Mouse (Mus musculus): ENCODE results near the gene Dyx1c1. TPM values are rescaled to one million over a fixed set of nuclear protein-coding genes. Genes with fewer than 3 reads are reported as not detected.

The Dyx1c1 gene
- polyA plus RNA-seq (2015; fragmentation: Nextera tagmentation; extraction: Ambion mirVana), result 1.7 and 2.5 TPM in 2 replicates

DNA sequence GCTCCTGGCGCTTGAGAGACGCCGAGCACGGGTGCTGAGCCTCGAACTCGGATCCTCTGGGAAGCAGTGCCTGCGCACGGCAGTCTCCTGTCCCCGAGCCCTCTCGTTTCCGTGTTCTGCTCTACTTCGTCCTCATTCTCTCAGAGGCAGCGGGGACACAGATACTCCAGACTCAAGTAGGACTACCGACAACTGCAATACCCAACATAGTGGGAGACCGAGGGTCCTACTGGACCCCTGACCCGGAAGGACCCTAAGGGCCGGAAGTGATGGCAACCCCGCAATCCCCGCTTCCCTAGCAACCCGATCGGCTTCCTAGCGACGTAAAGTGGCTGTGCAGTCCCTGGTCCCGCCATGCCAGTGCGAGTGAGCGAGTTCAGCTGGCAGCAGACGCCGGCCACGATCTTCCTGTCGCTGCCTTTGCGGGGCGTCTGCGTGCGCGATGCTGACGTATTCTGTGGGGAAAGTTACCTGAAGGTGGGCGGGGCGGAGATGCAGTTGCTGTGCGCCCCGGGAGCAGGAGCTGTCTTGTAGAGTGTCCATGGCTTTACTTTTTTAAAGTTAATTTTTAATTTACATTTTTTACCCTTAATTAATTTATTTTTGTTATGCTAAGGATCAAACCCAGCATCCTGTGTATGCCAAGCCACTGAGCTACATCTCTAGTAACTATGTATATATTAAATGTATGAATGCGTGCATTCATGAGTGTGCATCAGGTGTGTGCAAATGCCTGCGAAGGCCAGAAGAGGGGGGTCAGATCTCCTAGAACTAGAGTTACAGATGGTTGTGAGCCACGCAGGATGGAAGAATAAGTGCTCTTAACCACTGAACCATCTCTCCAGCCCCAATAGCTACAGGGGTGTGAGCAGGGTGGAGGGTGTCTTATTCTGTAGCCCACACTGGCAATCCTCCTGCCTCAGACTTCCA, at the start of gene Dyx1c1, which contains the start of gene Gm44503:
Gene Dyx1c1 (plus strand): TSS at position 265 of the 930 bp plus-strand sequence.
Gene Gm44503 (plus strand): TSS at position 332 of the 930 bp plus-strand sequence.
- H3K9ac ChIP-seq (replicated peaks), result peak within 1 kb of the TSS; percentile 54
- H3K27ac ChIP-seq (replicated peaks), result peak within 1 kb of the TSS; percentile 75
- peak within 1 kb of the TSS; percentile 66 for H3K4me2 ChIP-seq
- peak; percentile 96 for ATAC-seq (ENCODE audit: low FRiP score)
- H3K4me3 ChIP-seq (replicated peaks), result peak within 1 kb of the TSS; percentile 57
- H3K9me3 ChIP-seq (replicated peaks), result no peaks in the 10 kb centered on the region
- H3K36me3 ChIP-seq, result no peaks in the 10 kb centered on the region
- 1% methylated on average over 43 of the region's 43 CpGs for WGBS
- no peaks in the 10 kb centered on the region for H3K27me3 ChIP-seq (replicated peaks)
- peaks cover 13% of the 10 kb centered on the region for H3K4me1 ChIP-seq

DNA sequence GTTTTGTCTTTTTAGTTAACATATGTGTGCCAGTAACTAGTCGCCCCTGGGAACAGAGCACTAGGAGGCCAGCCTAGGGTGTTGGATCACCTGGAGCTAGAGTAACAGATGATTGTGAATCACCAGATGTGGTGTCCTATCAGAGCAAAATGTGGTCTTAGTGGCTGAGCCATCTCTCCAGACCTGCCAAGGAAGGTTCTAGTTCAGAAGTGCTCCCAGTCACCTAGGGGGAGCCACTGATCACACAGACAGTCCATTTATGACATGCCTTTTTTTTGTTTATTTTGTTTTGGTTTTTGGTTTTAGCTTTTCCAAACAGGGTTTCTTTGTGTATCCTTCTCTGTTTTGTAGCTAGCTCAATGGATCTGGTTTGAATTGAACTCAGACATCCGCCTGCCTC, 47.2 kb upstream of the Dyx1c1 start:
- Histone ChIP-seq H3K9ac (replicated peaks) (no peak overlapping the region), H3K4me2 (no peak overlapping the region), H3K4me1 (no peaks in the 10 kb centered on the region), H3K9me3 (replicated peaks) (no peaks in the 10 kb centered on the region), H3K27me3 (replicated peaks) (no peaks in the 10 kb centered on the region), H3K36me3 (no peaks in the 10 kb centered on the region), H3K4me3 (replicated peaks) (no peak overlapping the region), H3K27ac (replicated peaks) (no peak overlapping the region)
- 95% methylated on average over 2 of the region's 2 CpGs for WGBS
- ATAC-seq (ENCODE audit: low FRiP score), result no peak

DNA sequence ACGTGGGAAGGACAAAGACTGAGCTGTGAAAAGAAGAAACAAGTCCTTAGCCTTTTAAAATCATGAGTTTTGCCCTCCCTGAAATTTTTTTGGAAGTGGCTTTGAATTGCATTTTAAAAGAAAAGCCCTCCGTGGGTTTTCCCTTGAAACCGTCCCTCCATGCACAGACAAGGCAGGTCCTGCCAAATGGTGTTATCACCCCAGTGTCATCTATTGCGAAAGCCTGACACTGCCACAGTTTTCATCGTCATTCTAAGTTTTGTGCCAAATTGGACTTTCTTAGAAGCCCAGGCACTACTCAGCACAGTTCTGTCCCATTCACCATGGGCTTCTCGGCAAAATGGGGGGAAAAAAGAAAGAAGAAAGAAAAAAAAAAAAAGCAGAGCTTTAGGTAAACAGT, 45.0 kb upstream of the Dyx1c1 start:
- Histone ChIP-seq H3K9ac (replicated peaks) (no peak overlapping the region), H3K36me3 (no peaks in the 10 kb centered on the region), H3K27ac (replicated peaks) (no peak overlapping the region), H3K9me3 (replicated peaks) (no peaks in the 10 kb centered on the region), H3K4me1 (no peaks in the 10 kb centered on the region), H3K27me3 (replicated peaks) (no peaks in the 10 kb centered on the region), H3K4me2 (no peak overlapping the region), H3K4me3 (replicated peaks) (no peak overlapping the region)
- no peak for ATAC-seq (ENCODE audit: low FRiP score)
- WGBS, result 78% methylated on average over 6 of the region's 6 CpGs

DNA sequence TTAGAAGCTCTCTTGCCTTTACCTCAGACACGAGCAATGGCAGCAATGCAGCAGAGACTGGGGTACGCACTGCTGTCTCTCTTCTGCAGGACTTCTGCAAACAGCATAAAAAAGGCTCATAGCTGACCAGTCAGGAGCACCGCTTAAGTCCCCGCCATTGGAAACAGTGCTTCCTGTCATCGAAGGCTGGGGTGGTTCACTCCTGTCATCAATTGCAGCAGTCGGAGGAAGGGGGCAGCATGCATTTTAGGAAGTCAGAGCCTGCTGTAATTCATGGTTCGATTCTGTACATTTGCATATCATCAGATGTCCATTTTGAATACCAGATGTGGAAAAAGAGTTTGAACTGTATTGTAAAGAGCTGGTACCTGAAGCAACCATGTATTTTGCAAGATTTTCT, 42.9 kb upstream of the Dyx1c1 start:
- 77% methylated on average over 7 of the region's 7 CpGs for WGBS
- H3K9me3 ChIP-seq (replicated peaks), result no peaks in the 10 kb centered on the region
- no peak overlapping the region for H3K9ac ChIP-seq (replicated peaks)
- H3K27me3 ChIP-seq (replicated peaks), result no peaks in the 10 kb centered on the region
- H3K36me3 ChIP-seq, result no peaks in the 10 kb centered on the region
- no peak for ATAC-seq (ENCODE audit: low FRiP score)
- no peak overlapping the region for H3K4me3 ChIP-seq (replicated peaks)
- no peak overlapping the region for H3K27ac ChIP-seq (replicated peaks)
- H3K4me1 ChIP-seq, result no peaks in the 10 kb centered on the region
- no peak overlapping the region for H3K4me2 ChIP-seq

DNA sequence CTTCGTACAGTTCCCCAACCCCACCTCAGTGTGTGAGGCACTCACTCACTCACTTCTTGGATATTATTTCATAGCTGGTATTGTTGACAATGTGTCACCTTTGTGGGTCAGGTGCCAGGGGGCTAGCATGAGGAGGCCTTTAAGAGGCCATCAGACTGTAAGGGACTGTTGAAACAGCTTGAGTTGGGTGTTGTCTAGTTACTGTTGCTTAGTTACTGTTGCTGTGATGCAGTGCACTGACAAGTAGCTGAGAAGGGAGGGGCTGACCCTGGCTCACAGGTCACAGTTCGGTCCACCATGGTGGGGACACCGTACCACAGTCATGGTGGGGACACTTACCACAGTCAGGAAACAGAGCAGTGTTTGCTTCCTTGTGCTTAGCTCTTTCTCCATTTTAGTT, 35.5 kb upstream of the Dyx1c1 start:
- WGBS, result 74% methylated on average over 3 of the region's 3 CpGs
- no peaks in the 10 kb centered on the region for H3K9me3 ChIP-seq (replicated peaks)
- peaks cover 29% of the 10 kb centered on the region for H3K4me1 ChIP-seq
- no peak overlapping the region for H3K4me2 ChIP-seq
- H3K27ac ChIP-seq (replicated peaks), result no peak overlapping the region
- no peak for ATAC-seq (ENCODE audit: low FRiP score)
- H3K9ac ChIP-seq (replicated peaks), result no peak overlapping the region
- H3K27me3 ChIP-seq (replicated peaks), result no peaks in the 10 kb centered on the region
- no peak overlapping the region for H3K4me3 ChIP-seq (replicated peaks)
- H3K36me3 ChIP-seq, result no peaks in the 10 kb centered on the region

DNA sequence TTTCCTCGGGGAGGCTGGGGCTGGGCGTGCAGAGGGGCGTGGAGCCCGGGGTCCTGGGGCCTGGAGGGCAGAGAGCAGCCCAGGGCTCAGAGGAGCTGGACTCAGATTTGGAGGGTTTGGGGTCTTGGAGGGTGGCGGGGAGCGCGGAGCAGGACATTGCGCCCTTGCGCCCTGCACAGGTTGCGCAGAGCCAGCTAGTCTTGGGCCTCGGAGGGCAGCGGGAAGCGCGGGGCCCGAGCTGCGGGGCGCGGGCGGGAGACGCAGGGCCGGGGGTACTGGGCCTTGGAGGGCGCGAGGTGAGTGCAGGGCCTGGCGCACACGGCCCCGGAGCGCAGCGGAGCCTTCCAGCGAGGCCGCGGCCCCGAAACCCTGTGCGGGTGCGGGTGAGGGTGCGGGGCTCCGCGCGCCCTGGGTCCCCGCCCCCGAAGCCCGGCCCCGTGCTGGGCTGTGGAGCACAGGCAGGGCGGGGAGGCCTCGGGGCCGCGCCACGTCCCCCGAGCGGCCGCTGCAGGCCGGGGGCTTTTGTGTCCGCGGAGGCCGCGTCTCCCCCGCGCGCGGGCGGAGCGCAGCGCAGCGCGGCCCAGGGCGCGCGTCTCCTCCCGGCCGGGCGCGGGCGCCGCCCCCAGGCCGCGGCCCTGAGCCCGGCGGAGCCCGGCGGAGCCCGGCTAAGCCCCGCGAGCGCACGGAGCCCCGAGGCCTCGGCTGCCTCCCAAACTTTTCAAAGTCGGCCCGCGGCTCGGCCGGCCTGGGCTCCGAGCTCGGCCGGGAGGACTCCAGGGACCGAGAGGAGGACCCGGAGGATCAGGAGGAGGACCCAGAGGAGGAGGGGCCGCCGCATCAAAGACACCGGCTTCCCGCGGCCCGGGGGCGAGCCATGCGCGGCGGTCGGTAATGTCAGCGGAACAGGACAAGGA, 33.3 kb upstream of the Dyx1c1 start, which contains the start of gene Pygo1:
Gene Pygo1 (plus strand): TSS at position 625 of the 914 bp plus-strand sequence.
- H3K9me3 ChIP-seq (replicated peaks), result no peaks in the 10 kb centered on the region
- H3K27me3 ChIP-seq (replicated peaks), result no peaks in the 10 kb centered on the region
- peak within 1 kb of the TSS; percentile 82 for H3K4me3 ChIP-seq (replicated peaks)
- H3K4me2 ChIP-seq, result peak within 1 kb of the TSS; percentile 98
- peak; percentile 88 for ATAC-seq (ENCODE audit: low FRiP score)
- H3K36me3 ChIP-seq, result no peaks in the 10 kb centered on the region
- H3K27ac ChIP-seq (replicated peaks), result peak within 1 kb of the TSS; percentile 87
- peaks cover 31% of the 10 kb centered on the region for H3K4me1 ChIP-seq
- 1% methylated on average over 69 of the region's 108 CpGs for WGBS
- H3K9ac ChIP-seq (replicated peaks), result peak within 1 kb of the TSS; percentile 90

DNA sequence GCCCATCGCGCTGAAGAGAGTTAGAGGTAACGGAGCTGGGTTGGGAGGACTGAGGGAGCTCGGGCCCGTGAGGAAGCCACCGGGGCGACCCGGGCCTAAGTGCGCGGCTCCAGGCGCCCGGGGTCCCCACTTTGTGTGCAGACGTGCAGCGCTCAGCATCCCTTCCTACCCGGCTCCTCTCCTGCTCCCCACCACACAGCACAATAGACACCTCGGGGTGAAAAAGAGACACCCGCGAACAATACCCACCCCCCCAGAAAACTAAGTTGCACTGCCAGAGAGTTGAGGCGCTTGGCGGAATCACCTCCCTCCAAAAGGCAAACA, 32.7 kb upstream of the Dyx1c1 start:
- no peaks in the 10 kb centered on the region for H3K27me3 ChIP-seq (replicated peaks)
- H3K4me2 ChIP-seq, result peak overlapping the region; percentile 98
- peaks cover 31% of the 10 kb centered on the region for H3K4me1 ChIP-seq
- H3K9ac ChIP-seq (replicated peaks), result peak overlapping the region; percentile 90
- H3K9me3 ChIP-seq (replicated peaks), result no peaks in the 10 kb centered on the region
- ATAC-seq (ENCODE audit: low FRiP score), result peak; percentile 66; the same call in 1 of the 2 replicates
- H3K4me3 ChIP-seq (replicated peaks), result peak overlapping the region; percentile 82
- no peaks in the 10 kb centered on the region for H3K36me3 ChIP-seq
- H3K27ac ChIP-seq (replicated peaks), result peak overlapping the region; percentile 87
- 3% methylated on average over 20 of the region's 20 CpGs for WGBS

DNA sequence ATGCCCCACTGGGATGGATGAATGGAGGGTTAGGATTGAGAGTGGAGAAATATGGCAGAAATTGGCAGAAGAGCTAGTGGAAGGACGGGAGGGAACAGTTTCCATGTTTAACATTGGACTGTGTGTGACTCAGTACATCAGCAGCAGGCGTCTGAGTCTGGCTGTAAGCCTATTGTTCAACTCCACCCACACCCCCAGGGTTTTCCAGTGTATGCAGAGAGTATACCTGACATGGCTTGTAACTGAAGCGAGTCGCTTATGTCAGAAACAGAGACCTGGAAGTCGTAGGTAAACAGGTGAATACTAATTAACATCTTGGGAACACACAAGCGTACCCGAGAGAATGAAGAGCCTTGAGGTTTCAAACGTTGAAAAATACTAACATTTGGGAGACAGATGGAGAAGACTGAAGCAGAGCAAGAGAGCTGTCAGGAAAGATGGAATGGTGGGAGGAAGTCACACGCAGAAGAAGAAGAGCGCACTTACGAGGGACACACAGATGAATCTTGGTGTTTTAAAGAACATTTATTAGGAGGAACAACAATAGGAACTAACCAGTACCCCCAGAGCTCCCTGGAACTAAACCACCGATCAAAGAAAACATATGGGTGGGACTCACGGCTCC, 27.3 kb upstream of the Dyx1c1 start:
- Histone ChIP-seq H3K9me3 (replicated peaks) (no peaks in the 10 kb centered on the region), H3K4me3 (replicated peaks) (no peak overlapping the region), H3K27ac (replicated peaks) (no peak overlapping the region), H3K9ac (replicated peaks) (no peak overlapping the region), H3K27me3 (replicated peaks) (no peaks in the 10 kb centered on the region), H3K4me1 (peaks cover 20% of the 10 kb centered on the region), H3K4me2 (no peak overlapping the region), H3K36me3 (peaks cover 2% of the 10 kb centered on the region; the same call in 1 of the 2 replicates)
- no peak for ATAC-seq (ENCODE audit: low FRiP score)
- WGBS, result 81% methylated on average over 13 of the region's 13 CpGs

DNA sequence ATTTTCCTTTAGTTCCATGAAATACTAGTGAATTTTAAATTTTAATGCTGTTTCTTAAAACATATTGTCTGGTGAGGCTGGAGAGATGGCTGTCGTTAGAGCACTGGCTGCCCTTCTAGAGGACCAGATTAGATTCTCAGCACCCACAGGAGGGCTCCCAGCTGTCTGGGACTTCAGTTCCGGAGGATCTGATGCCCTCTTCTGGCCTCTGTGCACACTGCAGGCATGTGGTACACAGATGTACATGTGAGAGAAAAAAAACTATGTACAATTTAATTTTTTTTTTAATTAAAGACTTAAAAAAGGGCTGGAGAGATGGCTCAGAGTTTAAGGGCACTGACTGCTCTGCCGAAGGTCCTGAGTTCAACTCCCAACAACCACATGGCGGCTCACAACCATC, 23.3 kb upstream of the Dyx1c1 start:
- Histone ChIP-seq H3K9me3 (replicated peaks) (no peaks in the 10 kb centered on the region), H3K4me1 (no peaks in the 10 kb centered on the region), H3K27ac (replicated peaks) (no peak overlapping the region), H3K9ac (replicated peaks) (no peak overlapping the region), H3K4me2 (no peak overlapping the region), H3K27me3 (replicated peaks) (no peaks in the 10 kb centered on the region), H3K36me3 (peaks cover 2% of the 10 kb centered on the region; the same call in 1 of the 2 replicates), H3K4me3 (replicated peaks) (no peak overlapping the region)
- WGBS, result 87% methylated on average over 4 of the region's 4 CpGs
- ATAC-seq (ENCODE audit: low FRiP score), result no peak

DNA sequence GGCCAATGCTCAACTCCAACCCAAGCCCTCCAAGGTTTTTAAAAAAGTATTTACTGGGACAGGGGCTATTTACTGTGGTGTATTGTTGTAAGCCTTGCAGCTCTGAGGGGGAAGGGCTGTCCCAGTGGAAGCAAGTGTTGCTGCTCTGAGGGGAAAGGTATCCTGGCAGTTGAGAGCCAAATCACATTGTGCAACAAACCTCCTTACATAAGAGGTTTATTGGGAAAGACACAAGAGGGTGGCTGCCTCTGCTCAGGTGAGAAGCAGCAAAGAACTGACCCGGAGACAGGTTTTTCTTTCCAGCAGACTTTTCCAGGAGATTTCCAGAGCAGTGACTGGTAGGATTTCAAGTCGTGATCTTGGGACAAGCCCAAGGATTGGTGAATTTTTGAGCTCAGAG, 22.3 kb upstream of the Dyx1c1 start:
- Histone ChIP-seq H3K4me1 (no peaks in the 10 kb centered on the region), H3K27ac (replicated peaks) (no peak overlapping the region), H3K4me2 (no peak overlapping the region), H3K4me3 (replicated peaks) (no peak overlapping the region), H3K27me3 (replicated peaks) (no peaks in the 10 kb centered on the region), H3K9me3 (replicated peaks) (no peaks in the 10 kb centered on the region), H3K9ac (replicated peaks) (no peak overlapping the region), H3K36me3 (peaks cover 2% of the 10 kb centered on the region; the same call in 1 of the 2 replicates)
- ATAC-seq (ENCODE audit: low FRiP score), result no peak
- WGBS, result 74% methylated on average over 2 of the region's 2 CpGs

DNA sequence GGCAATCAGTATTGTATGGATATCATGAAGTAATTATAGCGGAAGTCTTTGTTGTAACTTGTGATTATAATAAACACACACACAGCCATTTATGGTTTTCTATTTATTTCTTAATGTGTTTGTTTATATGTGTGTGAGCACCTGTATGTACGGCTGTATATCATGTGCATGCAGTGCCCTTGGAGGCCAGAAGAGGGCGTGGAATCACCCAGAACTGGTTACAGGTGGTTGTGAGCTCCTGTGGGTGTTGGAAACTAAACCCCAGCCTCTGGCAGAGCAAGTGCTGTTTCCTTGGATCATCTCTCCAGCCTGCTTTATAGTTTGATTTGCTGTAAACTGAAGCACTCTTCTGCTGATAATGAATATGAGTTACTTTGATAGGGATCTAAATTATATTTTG, 15.2 kb upstream of the Dyx1c1 start:
- WGBS, result 68% methylated on average over 3 of the region's 3 CpGs
- Histone ChIP-seq H3K4me2 (no peak overlapping the region), H3K9me3 (replicated peaks) (0 out of 2 replicates have a peak, but pooled peaks cover 3% of the 10 kb centered on the region), H3K4me3 (replicated peaks) (no peak overlapping the region), H3K9ac (replicated peaks) (no peak overlapping the region), H3K4me1 (no peaks in the 10 kb centered on the region), H3K36me3 (peaks cover 32% of the 10 kb centered on the region), H3K27me3 (replicated peaks) (no peaks in the 10 kb centered on the region), H3K27ac (replicated peaks) (no peak overlapping the region)
- no peak for ATAC-seq (ENCODE audit: low FRiP score)

Measured in neural tube, embryonic 15.5 days (tissue).